Mouse (Mus musculus) liver, postnatal 0 days (tissue): ENCODE data around the gene Mgat5b. TPM values are rescaled to one million over a fixed set of nuclear protein-coding genes. Genes with fewer than 3 reads are reported as not detected.

Experiments
- ATAC-seq: fragments of 200-750 bp; cut with Nextera tagmentation; 2 replicates; pipeline ENCODE4 v1.8.0; 2017; ENCODE audit warnings: mild to moderate bottlenecking, moderate library complexity
- DNase-seq: peaks from one replicate; pipeline ENCODE4 v3.0.0-alpha.2; 2016
- H3K27ac ChIP-seq: fragments of 300-500 bp; sonication (generic); 2 replicates; pipeline ENCODE4 v1.5.1; 2014; ENCODE audit warnings: antibody characterized with exemption, moderate library complexity, mild to moderate bottlenecking, low read depth
- H3K27me3 ChIP-seq: fragments of 300-500 bp; sonication (generic); 2 replicates; pipeline ENCODE4 v1.6.1; 2014; ENCODE audit warnings: low read length, control low read depth, mixed read lengths; ENCODE audit not compliant: insufficient read depth
- H3K36me3 ChIP-seq: fragments of 300-500 bp; sonication (generic); replicated peaks from 2 replicates; pipeline ENCODE4 v1.6.1; 2014; ENCODE audit warnings: mild to moderate bottlenecking, control low read depth, low read length, moderate library complexity, mixed read lengths; ENCODE audit not compliant: insufficient read depth
- H3K4me1 ChIP-seq: fragments of 300-500 bp; sonication (generic); 2 replicates; pipeline ENCODE4 v1.6.1; 2014; ENCODE audit warnings: antibody characterized with exemption, mild to moderate bottlenecking, control low read depth; ENCODE audit not compliant: insufficient read depth
- H3K4me2 ChIP-seq: fragments of 300-500 bp; sonication (generic); 2 replicates; pipeline ENCODE4 v1.6.1; 2014; ENCODE audit warnings: low read depth, mild to moderate bottlenecking, low read length, moderate library complexity, mixed read lengths
- H3K4me3 ChIP-seq: fragments of 300-500 bp; sonication (generic); 2 replicates; pipeline ENCODE4 v1.5.1; 2014; ENCODE audit warnings: low read depth, low read length
- H3K9ac ChIP-seq: fragments of 300-500 bp; sonication (generic); replicated peaks from 2 replicates; pipeline ENCODE4 v1.6.1; 2014; ENCODE audit warnings: mild to moderate bottlenecking, moderate library complexity
- H3K9me3 ChIP-seq: fragments of 300-500 bp; sonication (generic); 2 replicates; pipeline ENCODE4 v1.6.1; 2016; ENCODE audit warnings: mild to moderate bottlenecking, control low read depth, low read length, mixed read lengths
- CTCF ChIP-seq: sonication (generic); IDR thresholded peaks from 2 replicates; pipeline ENCODE4 v1.5.1; 2016; ENCODE audit warnings: antibody characterized with exemption, low read depth
- EP300 ChIP-seq: IDR thresholded peaks from 2 replicates; pipeline ENCODE4 v1.6.1; 2016; ENCODE audit warnings: antibody characterized with exemption, low read depth, mild to moderate bottlenecking
- WGBS: fragments of 180-500 bp; shearing (Covaris S2); extraction: QIAGEN DNeasy Blood & Tissue Kit; methylation state at CpG from one replicate; pipeline ENCODE4 v1.1.7; 2014; ENCODE audit not compliant: insufficient replicate concordance; 5-methylcytosine and 5-hydroxymethylcytosine counted together
- polyA plus RNA-seq: library from polyadenylated mRNA; unstranded; fragments of >200 nt; fragmentation: Nextera tagmentation; extraction: Ambion mirVana; gene quantifications from 2 replicates; pipeline ENCODE4 v1.2.1, GENCODE M21; 2015

Mgat5b gene
- polyA plus RNA-seq: not detected in 2 replicates

DNA sequence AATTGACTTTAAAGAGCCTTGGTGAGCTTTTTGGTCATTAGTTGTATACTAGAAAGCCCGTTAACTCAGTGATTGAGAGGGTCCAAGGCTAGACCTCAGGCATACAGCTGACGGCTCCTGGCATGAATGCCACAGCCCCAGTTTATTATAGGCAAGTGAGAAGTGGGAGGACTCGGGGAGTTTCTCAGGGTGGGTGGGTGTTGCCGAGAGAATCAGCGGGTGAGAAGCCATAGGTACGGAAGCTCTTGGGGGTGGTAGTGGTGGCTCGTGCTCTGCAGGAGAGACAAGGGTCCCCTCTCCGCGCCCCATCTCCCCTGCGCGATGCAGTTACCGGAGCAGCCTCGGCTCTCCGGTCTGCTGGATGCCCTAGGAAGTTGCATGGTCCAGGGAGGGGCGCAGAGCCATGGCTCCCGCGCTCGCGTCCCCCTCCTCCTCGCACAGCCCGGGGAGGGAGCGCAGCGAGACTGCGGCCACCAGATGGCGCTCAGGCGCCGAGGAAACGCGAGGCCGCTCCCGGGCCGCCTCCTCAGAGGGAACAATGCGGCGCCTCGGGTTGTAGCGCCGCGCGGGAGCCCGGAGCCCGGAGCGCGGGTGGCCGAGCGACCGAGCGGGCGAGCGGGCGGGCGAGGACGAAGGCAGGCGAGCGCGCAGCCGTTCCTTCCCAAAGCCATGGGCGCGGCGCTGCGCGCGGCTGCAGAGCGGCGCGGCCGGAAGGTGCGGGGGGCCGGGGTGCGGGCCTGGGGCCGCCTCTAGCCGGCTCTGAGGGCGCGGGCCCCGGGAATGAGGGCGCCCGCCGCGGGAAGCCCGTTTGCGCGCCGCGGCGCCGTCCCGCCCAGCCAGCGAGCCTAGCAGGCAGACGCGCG, at the start of gene Mgat5b:
Mgat5b (plus strand) TSS at position 541 of the 863 bp plus-strand sequence.
- Histone ChIP-seq H3K36me3 (no peaks in the 10 kb centered on the region), H3K4me1 (0 out of 2 replicates have a peak, but pooled peaks cover 2% of the 10 kb centered on the region), H3K27me3 (peaks cover 70% of the 10 kb centered on the region), H3K9me3 (no peaks in the 10 kb centered on the region), H3K4me3 (peak within 1 kb of the TSS; percentile 40), H3K9ac (no peak within 1 kb of the TSS), H3K4me2 (peak within 1 kb of the TSS; percentile 73), H3K27ac (no peak within 1 kb of the TSS)
- DNase-seq (peak; percentile 80), ATAC-seq (peak; percentile 47)
- 3% methylated on average over 64 of the region's 90 CpGs for WGBS
- TF ChIP-seq CTCF (peak; percentile 84), EP300 (no peak)

DNA sequence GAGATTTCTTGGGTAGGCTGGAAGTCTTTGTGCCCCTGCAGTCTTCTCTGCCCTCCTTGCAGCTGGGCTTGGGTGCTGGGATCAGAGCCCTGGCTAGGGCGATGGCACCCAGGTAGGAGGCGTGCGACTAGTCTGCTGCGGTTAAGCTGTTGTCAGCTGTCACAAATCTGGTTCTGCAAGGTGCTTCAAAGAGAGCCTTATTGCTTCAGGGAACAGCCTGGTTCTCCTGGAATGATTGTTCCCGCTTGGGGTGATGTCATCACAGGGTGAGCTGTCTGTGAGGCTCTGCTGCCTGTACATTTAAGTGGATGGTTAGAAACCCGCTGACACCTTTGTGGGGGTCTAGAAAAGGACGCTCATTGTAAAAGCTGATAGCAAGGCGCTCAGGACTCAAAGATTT, 49.4 kb upstream of the Mgat5b start:
- no peak for TF ChIP-seq CTCF
- no peak for TF ChIP-seq EP300
- Histone ChIP-seq H3K36me3 (peaks cover 46% of the 10 kb centered on the region), H3K9ac (no peak overlapping the region), H3K4me1 (no peaks in the 10 kb centered on the region), H3K27me3 (no peaks in the 10 kb centered on the region), H3K4me3 (no peak overlapping the region), H3K4me2 (no peak overlapping the region), H3K9me3 (no peaks in the 10 kb centered on the region), H3K27ac (no peak overlapping the region)
- WGBS: 90% methylated on average over 8 of the region's 8 CpGs
- ATAC-seq (no peak), DNase-seq (no peak)

DNA sequence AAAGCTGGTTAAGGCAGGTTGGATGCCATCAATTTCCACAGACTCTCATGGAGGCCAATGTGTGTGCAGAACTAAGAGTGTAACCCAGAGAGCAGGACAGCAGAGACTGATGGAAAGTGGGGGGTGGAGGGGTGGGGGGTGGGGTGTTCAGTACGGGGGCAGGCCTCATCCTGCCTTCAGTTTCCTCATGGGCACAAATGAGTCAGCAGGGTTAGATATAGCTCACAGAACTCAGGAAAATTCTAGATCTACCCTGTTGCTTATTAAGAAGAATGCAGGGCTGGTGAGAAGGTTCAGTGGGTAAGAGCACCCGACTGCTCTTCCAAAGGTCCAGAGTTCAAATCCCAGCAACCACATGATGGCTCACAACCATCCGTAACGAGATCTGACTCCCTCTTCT, 49.0 kb upstream of the Mgat5b start:
- ATAC-seq: no peak
- H3K27me3 ChIP-seq: no peaks in the 10 kb centered on the region
- WGBS: 66% methylated on average over 4 of the region's 4 CpGs
- no peak overlapping the region for H3K4me3 ChIP-seq
- H3K9me3 ChIP-seq: no peaks in the 10 kb centered on the region
- H3K9ac ChIP-seq: no peak overlapping the region
- no peak for DNase-seq
- peaks cover 46% of the 10 kb centered on the region for H3K36me3 ChIP-seq
- no peak overlapping the region for H3K27ac ChIP-seq
- H3K4me2 ChIP-seq: no peak overlapping the region
- H3K4me1 ChIP-seq: no peaks in the 10 kb centered on the region
- TF ChIP-seq EP300 (no peak), CTCF (no peak)

- H3K4me3 ChIP-seq: no peak overlapping the region
- no peaks in the 10 kb centered on the region for H3K27me3 ChIP-seq
- H3K9ac ChIP-seq: no peak overlapping the region
- H3K4me1 ChIP-seq: no peaks in the 10 kb centered on the region
- peaks cover 38% of the 10 kb centered on the region for H3K36me3 ChIP-seq
- WGBS: 86% methylated on average over 9 of the region's 9 CpGs
- no peak overlapping the region for H3K27ac ChIP-seq
- no peak overlapping the region for H3K4me2 ChIP-seq
- DNase-seq (no peak), ATAC-seq (no peak)
- TF ChIP-seq EP300: no peak
- no peak for TF ChIP-seq CTCF
- H3K9me3 ChIP-seq: no peaks in the 10 kb centered on the region
Measured at GRCm38 (mm10) chr11:116871538-116871937, 47.1 kb upstream of the Mgat5b start.

GRCm38 (mm10) chr11:116873987-116874386, 44.7 kb upstream of the Mgat5b start:
- ATAC-seq (no peak), DNase-seq (no peak)
- Histone ChIP-seq H3K36me3 (peaks cover 35% of the 10 kb centered on the region), H3K4me2 (no peak overlapping the region), H3K27me3 (no peaks in the 10 kb centered on the region), H3K27ac (no peak overlapping the region), H3K9me3 (no peaks in the 10 kb centered on the region), H3K4me3 (no peak overlapping the region), H3K4me1 (no peaks in the 10 kb centered on the region), H3K9ac (no peak overlapping the region)
- TF ChIP-seq EP300 (no peak), CTCF (no peak)
- WGBS: 89% methylated on average over 20 of the region's 20 CpGs

- Histone ChIP-seq H3K4me1 (no peaks in the 10 kb centered on the region), H3K9me3 (no peaks in the 10 kb centered on the region), H3K27me3 (no peaks in the 10 kb centered on the region), H3K9ac (no peak overlapping the region), H3K27ac (no peak overlapping the region), H3K4me3 (no peak overlapping the region), H3K36me3 (peaks cover 13% of the 10 kb centered on the region), H3K4me2 (no peak overlapping the region)
- DNase-seq: no peak
- 84% methylated on average over 8 of the region's 8 CpGs for WGBS
- TF ChIP-seq CTCF (no peak), EP300 (no peak)
- ATAC-seq: no peak
Measured at GRCm38 (mm10) chr11:116878454-116878853, 40.2 kb upstream of the Mgat5b start.
